Mouse (Mus musculus): ENCODE data around the gene Tango6. TPM values are rescaled to one million over a fixed set of nuclear protein-coding genes. Genes with fewer than 3 reads are reported as not detected.
"Not testable (repeated sequence)": the region's sequence is repeated elsewhere in the genome, so short reads cannot be mapped to it uniquely, and the experiment has no call there.

Tango6 gene
- total RNA-seq, 1 experiment = 13.6 TPM

DNA sequence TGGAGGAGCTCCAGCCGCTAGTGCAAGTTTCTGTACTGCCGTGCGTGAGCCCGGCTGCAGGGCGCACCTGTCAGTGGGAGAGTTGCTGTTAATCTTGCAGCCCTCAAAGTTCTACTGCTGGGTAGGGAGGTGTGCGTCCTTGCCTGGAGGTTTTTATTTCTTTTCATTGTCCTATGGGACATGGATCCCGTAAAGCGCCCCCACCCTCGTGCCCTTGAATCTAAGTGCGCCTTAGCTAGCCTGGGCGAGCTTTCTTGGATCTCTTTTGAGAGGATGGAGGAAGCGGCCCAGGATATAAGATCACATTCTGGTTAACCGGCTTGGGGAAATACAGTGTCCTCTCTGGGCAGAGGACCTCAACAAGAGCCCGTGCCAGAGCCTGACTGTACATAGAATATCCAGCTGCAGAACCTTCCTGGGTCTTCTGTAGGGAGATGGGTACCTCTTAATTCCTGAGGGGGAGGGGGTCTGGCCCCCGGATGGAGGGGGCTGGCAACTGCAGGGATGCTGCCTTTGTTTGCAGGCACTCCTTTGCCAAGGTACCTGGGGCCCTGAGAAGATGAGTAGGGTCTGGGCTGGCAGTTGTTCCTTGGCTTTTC is 188.6 kb downstream of the Tango6 start:
- H3K9ac ChIP-seq (ENCODE audit: insufficient read depth, low read depth, low read length, poor library complexity, severe bottlenecking) = no peak overlapping the region
- H3K4me3 ChIP-seq (ENCODE audit: insufficient read depth in 1 of 2, low read depth in 1 of 2, low read length in 2 of 2, poor library complexity in 1 of 2, severe bottlenecking in 1 of 2) = peak overlapping the region; percentile 68 to 77
- DNase-seq (ENCODE audit: low read depth, low spot score) = no peak
- TF ChIP-seq MAFK (IDR thresholded peaks at IDR 0.05; ENCODE audit: insufficient read depth, low read depth, low read length) = no peak
- TF ChIP-seq HCFC1 (IDR thresholded peaks at IDR 0.05; ENCODE audit: borderline replicate concordance, insufficient read depth, low read length) = no peak
- no peak for TF ChIP-seq ZNF384 (IDR thresholded peaks at IDR 0.05; ENCODE audit: low read depth, low read length)
- TF ChIP-seq CHD2 (IDR thresholded peaks at IDR 0.05; ENCODE audit: low read depth, low read length) = no peak
- no peak for TF ChIP-seq ZC3H11A (IDR thresholded peaks at IDR 0.05; ENCODE audit: borderline replicate concordance, low read depth, low read length)
- no peaks in the 10 kb centered on the region for H3K9me3 ChIP-seq (ENCODE audit: control insufficient read depth, insufficient read depth, low read depth, low read length)
- H3K4me1 ChIP-seq (ENCODE audit: control insufficient read depth in 2 of 2, insufficient read depth in 2 of 2, low read length in 2 of 2, poor library complexity in 1 of 2) = peaks cover 7 to 28% of the 10 kb centered on the region in 2 experiments; a peak in 3 of 4 replicates
- H3K27ac ChIP-seq (ENCODE audit: insufficient read depth, low read depth, low read length, poor library complexity, severe bottlenecking) = no peak overlapping the region
- peaks cover 7% of the 10 kb centered on the region; the same call in 1 of the 2 replicates for H3K36me3 ChIP-seq (ENCODE audit: control insufficient read depth, insufficient read depth, low read length, poor library complexity, severe bottlenecking)
- in situ Hi-C loops (cut with MboI; ENCODE audit: low sequenced_read_pairs in 2 of 2, unreplicated experiment in 2 of 2) = no loop called here

DNA sequence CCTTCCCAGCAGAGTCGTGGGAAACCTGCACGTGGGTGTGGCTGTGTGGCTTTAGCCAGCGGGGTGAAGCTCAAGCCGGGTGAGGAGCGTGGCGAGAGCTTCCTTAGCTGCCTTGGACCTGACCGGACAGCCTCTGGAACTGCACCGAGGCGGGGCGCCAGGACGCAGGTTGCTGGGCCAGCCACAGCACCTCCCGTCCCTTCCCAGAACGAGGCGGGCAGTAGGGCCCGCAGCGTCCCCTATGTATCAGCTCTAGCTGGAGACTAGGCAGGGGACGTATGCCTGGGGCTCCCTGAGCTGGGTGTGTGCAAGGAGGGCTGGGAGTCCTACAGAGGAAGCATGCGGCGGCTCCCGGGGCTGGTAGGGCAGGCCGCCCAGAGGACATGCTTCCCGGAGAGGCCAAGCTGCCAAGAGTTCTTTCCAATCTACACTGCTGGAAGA is 189.1 kb downstream of the Tango6 start:
- no peaks in the 10 kb centered on the region for H3K9me3 ChIP-seq (ENCODE audit: control insufficient read depth, insufficient read depth, low read depth, low read length)
- TF ChIP-seq MAFK (IDR thresholded peaks at IDR 0.05; ENCODE audit: insufficient read depth, low read depth, low read length) = no peak
- TF ChIP-seq HCFC1 (IDR thresholded peaks at IDR 0.05; ENCODE audit: borderline replicate concordance, insufficient read depth, low read length) = no peak
- no peak for TF ChIP-seq ZC3H11A (IDR thresholded peaks at IDR 0.05; ENCODE audit: borderline replicate concordance, low read depth, low read length)
- no peak for TF ChIP-seq ZNF384 (IDR thresholded peaks at IDR 0.05; ENCODE audit: low read depth, low read length)
- no peak for TF ChIP-seq CHD2 (IDR thresholded peaks at IDR 0.05; ENCODE audit: low read depth, low read length)
- H3K9ac ChIP-seq (ENCODE audit: insufficient read depth, low read depth, low read length, poor library complexity, severe bottlenecking) = no peak overlapping the region
- DNase-seq (ENCODE audit: low read depth, low spot score) = no peak
- peaks cover 7 to 28% of the 10 kb centered on the region in 2 experiments; a peak in 3 of 4 replicates for H3K4me1 ChIP-seq (ENCODE audit: control insufficient read depth in 2 of 2, insufficient read depth in 2 of 2, low read length in 2 of 2, poor library complexity in 1 of 2)
- peak overlapping the region; percentile 33 to 68 for H3K4me3 ChIP-seq (ENCODE audit: insufficient read depth in 1 of 2, low read depth in 1 of 2, low read length in 2 of 2, poor library complexity in 1 of 2, severe bottlenecking in 1 of 2)
- peaks cover 9% of the 10 kb centered on the region; the same call in 1 of the 2 replicates for H3K36me3 ChIP-seq (ENCODE audit: control insufficient read depth, insufficient read depth, low read length, poor library complexity, severe bottlenecking)
- H3K27ac ChIP-seq (ENCODE audit: insufficient read depth, low read depth, low read length, poor library complexity, severe bottlenecking) = no peak overlapping the region; the same call in 1 of the 2 replicates
- in situ Hi-C loops (cut with MboI; ENCODE audit: low sequenced_read_pairs in 2 of 2, unreplicated experiment in 2 of 2) = no loop called here

DNA sequence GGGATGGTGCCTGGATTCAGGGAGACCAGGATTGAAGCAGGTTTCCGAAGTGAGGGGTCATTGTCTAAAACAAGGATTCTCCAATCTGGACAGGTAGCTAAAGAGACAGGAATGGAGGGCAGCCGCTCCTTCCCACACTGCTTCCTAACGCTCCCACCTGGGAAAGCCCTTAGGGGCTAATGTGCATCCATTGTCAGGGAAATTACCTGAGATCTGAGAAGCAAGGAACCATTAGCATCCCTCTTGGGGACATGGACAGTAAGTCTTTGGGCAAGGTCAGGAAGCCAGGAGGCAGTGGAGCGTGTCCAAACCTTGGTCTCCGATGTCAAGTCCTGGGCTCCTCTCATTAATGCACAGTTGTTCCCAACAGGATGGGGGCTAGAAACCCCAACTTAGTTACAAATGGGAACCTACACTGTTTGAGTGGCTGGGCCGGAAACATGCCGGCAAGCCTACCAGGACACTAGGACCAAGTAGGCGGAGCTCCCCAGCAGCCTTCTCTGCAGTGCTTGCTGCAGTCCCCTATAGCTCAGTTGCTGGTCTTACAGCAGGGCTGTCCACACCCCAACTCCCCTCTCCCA is 189.7 kb downstream of the Tango6 start:
- in situ Hi-C loops (cut with MboI; ENCODE audit: low sequenced_read_pairs in 2 of 2, unreplicated experiment in 2 of 2) = no loop called here
- H3K9ac ChIP-seq (ENCODE audit: insufficient read depth, low read depth, low read length, poor library complexity, severe bottlenecking) = no peak overlapping the region
- H3K4me3 ChIP-seq (ENCODE audit: insufficient read depth in 1 of 2, low read depth in 1 of 2, low read length in 2 of 2, poor library complexity in 1 of 2, severe bottlenecking in 1 of 2) = peak overlapping the region; percentile 33 to 68; a peak in 3 of 4 replicates
- H3K9me3 ChIP-seq (ENCODE audit: control insufficient read depth, insufficient read depth, low read depth, low read length) = no peaks in the 10 kb centered on the region
- peaks cover 7 to 28% of the 10 kb centered on the region in 2 experiments; a peak in 3 of 4 replicates for H3K4me1 ChIP-seq (ENCODE audit: control insufficient read depth in 2 of 2, insufficient read depth in 2 of 2, low read length in 2 of 2, poor library complexity in 1 of 2)
- H3K36me3 ChIP-seq (ENCODE audit: control insufficient read depth, insufficient read depth, low read length, poor library complexity, severe bottlenecking) = peaks cover 9% of the 10 kb centered on the region; the same call in 1 of the 2 replicates
- DNase-seq (ENCODE audit: low read depth, low spot score) = peak; percentile 77
- H3K27ac ChIP-seq (ENCODE audit: insufficient read depth, low read depth, low read length, poor library complexity, severe bottlenecking) = no peak overlapping the region; the same call in 1 of the 2 replicates
- TF ChIP-seq CHD2 (IDR thresholded peaks at IDR 0.05; ENCODE audit: low read depth, low read length) (no peak), HCFC1 (IDR thresholded peaks at IDR 0.05; ENCODE audit: borderline replicate concordance, insufficient read depth, low read length) (no peak), ZC3H11A (IDR thresholded peaks at IDR 0.05; ENCODE audit: borderline replicate concordance, low read depth, low read length) (no peak), ZNF384 (IDR thresholded peaks at IDR 0.05; ENCODE audit: low read depth, low read length) (no peak), MAFK (IDR thresholded peaks at IDR 0.05; ENCODE audit: insufficient read depth, low read depth, low read length) (no peak)

DNA sequence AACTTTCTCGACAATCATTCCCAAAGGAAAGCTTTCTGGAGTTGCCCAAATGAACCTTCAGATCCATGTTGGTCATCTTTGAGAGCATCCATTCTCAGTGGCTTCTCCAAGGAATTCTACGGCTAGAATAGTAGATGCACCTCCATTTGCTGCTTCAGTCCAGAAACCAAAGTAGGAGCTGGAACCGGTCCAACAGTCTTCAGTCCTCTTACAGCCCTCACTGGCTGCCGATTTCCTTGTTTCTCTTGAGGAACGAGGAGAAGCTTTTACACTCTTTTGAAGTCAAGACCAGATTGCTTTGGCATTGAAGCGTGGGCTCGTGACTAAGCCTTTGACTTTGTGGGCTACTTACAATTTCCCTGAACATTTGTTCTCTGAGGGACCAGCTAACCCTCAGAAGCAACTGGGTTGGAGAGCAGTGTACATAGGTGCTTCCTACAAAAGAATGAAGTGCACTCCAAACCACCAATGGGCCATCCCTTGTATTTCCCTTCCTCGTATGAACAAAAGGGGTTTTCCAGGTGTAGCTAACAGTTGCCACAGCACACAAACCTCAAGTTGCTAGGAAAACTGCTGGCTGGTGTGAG is 197.3 kb downstream of the Tango6 start:
- in situ Hi-C loops (cut with MboI; ENCODE audit: low sequenced_read_pairs in 2 of 2, unreplicated experiment in 2 of 2) = loop anchor here (10.0 to 25.0 kb wide), 2 partner anchors 165 to 168 kb away; no protein-coding TSS in a partner anchor
- Histone ChIP-seq H3K4me1 (ENCODE audit: control insufficient read depth in 2 of 2, insufficient read depth in 2 of 2, low read length in 2 of 2, poor library complexity in 1 of 2) (no peaks in the 10 kb centered on the region), H3K36me3 (ENCODE audit: control insufficient read depth, insufficient read depth, low read length, poor library complexity, severe bottlenecking) (peaks cover 41% of the 10 kb centered on the region), H3K27ac (ENCODE audit: insufficient read depth, low read depth, low read length, poor library complexity, severe bottlenecking) (no peak overlapping the region), H3K4me3 (ENCODE audit: insufficient read depth in 1 of 2, low read depth in 1 of 2, low read length in 2 of 2, poor library complexity in 1 of 2, severe bottlenecking in 1 of 2) (no peak overlapping the region), H3K9me3 (ENCODE audit: control insufficient read depth, insufficient read depth, low read depth, low read length) (no peaks in the 10 kb centered on the region), H3K9ac (ENCODE audit: insufficient read depth, low read depth, low read length, poor library complexity, severe bottlenecking) (no peak overlapping the region)
- DNase-seq (ENCODE audit: low read depth, low spot score) = no peak
- no peak for TF ChIP-seq HCFC1 (IDR thresholded peaks at IDR 0.05; ENCODE audit: borderline replicate concordance, insufficient read depth, low read length)

DNA sequence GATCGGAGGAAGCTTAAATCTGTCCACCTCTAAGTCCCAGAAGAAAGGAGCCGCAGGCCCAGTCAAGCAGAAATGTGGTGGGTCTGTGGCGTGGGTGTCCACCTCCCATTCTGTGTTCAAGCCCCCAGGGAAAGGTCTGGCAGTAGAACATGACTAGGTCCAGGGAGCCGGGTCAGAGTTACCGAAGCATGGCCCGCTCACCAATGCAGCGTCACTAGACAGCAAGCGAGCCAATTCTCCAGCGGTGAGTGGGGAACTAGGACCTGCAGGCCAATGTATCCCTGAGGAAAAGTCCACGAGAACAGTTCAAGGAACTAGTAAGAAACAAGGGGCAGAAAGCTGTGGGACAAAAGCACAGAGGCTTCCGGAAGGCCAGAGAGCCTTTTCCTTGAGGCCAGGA is 201.2 kb downstream of the Tango6 start:
- in situ Hi-C loops (cut with MboI; ENCODE audit: low sequenced_read_pairs in 2 of 2, unreplicated experiment in 2 of 2) = loop anchor here (10.0 to 25.0 kb wide), 2 partner anchors 169 to 172 kb away; no protein-coding TSS in a partner anchor
- H3K36me3 ChIP-seq (ENCODE audit: control insufficient read depth, insufficient read depth, low read length, poor library complexity, severe bottlenecking) = peaks cover 52% of the 10 kb centered on the region

DNA sequence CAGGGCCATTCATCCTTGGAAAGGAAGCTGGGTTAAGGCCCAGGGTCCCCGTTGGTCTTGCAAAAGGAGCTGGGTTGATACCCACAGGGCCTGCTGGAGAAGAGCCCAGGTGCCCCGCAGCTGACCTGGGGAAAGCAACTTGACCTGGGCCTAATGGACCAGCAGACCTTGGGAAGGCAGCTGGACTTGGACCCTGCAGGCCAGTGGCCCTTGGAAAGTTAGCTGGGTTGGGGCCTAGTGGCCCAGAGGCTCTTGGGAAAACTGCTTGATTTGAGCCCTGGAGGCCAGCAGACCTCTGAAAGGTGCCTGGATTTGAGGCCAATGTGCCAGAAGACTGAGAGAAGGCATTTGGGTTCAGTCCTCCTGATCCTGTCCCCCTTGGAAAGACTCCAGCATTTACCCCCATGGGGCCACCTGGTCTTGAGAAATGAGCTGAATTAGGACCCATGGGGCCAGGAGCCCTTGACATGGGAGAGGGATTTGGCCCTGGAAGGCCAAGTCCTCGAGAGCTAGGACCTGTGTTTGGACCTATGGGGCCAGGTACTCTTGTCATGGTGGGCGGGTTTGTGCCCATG is 202.0 kb downstream of the Tango6 start:
- not testable (repeated sequence) for H3K27ac ChIP-seq (ENCODE audit: insufficient read depth, low read depth, low read length, poor library complexity, severe bottlenecking); H3K9ac ChIP-seq (ENCODE audit: insufficient read depth, low read depth, low read length, poor library complexity, severe bottlenecking); DNase-seq (ENCODE audit: low read depth, low spot score); H3K9me3 ChIP-seq (ENCODE audit: control insufficient read depth, insufficient read depth, low read depth, low read length); H3K4me3 ChIP-seq (ENCODE audit: insufficient read depth in 1 of 2, low read depth in 1 of 2, low read length in 2 of 2, poor library complexity in 1 of 2, severe bottlenecking in 1 of 2); H3K4me1 ChIP-seq (ENCODE audit: control insufficient read depth in 2 of 2, insufficient read depth in 2 of 2, low read length in 2 of 2, poor library complexity in 1 of 2)
- H3K36me3 ChIP-seq (ENCODE audit: control insufficient read depth, insufficient read depth, low read length, poor library complexity, severe bottlenecking) = peaks cover 50% of the 10 kb centered on the region
- in situ Hi-C loops (cut with MboI; ENCODE audit: low sequenced_read_pairs in 2 of 2, unreplicated experiment in 2 of 2) = loop anchor here (10.0 to 25.0 kb wide), 2 partner anchors 170 to 173 kb away; no protein-coding TSS in a partner anchor

More for the DNA sequence above, 201.2 kb downstream of the Tango6 start:
- H3K4me1 ChIP-seq (ENCODE audit: control insufficient read depth in 2 of 2, insufficient read depth in 2 of 2, low read length in 2 of 2, poor library complexity in 1 of 2); H3K4me3 ChIP-seq (ENCODE audit: insufficient read depth in 1 of 2, low read depth in 1 of 2, low read length in 2 of 2, poor library complexity in 1 of 2, severe bottlenecking in 1 of 2); H3K9ac ChIP-seq (ENCODE audit: insufficient read depth, low read depth, low read length, poor library complexity, severe bottlenecking); H3K9me3 ChIP-seq (ENCODE audit: control insufficient read depth, insufficient read depth, low read depth, low read length); DNase-seq (ENCODE audit: low read depth, low spot score); H3K27ac ChIP-seq (ENCODE audit: insufficient read depth, low read depth, low read length, poor library complexity, severe bottlenecking): not testable (repeated sequence)

Data from ES-E14 (cell line).